Mouse (Mus musculus): ENCODE results near the gene Pidd1.

GRCm38 (mm10) chr7:141433517-141434400 is 10.1 kb downstream of the Pidd1 start:
- TF ChIP-seq CTCF (IDR thresholded peaks at IDR 0.05; ENCODE audit: low read depth, low read length) (no peak), POLR2A (IDR thresholded peaks at IDR 0.05; ENCODE audit: insufficient read depth, low read length) (no peak), EP300 (IDR thresholded peaks at IDR 0.05; ENCODE audit: insufficient read depth, low read depth, low read length) (no peak)
